Mouse (Mus musculus): ENCODE data around the gene Ces2f. TPM values are rescaled to one million over a fixed set of nuclear protein-coding genes. Genes with fewer than 3 reads are reported as not detected.

Ces2f gene
- polyA plus RNA-seq, 1 experiment from 2014 or later, result not detected

GRCm38 (mm10) chr8:104963375-104963894, 16.3 kb downstream of the Ces2f start:
- Histone ChIP-seq H3K4me2 (no peak overlapping the region), H3K27ac (ENCODE audit: poor library complexity, severe bottlenecking) (no peak overlapping the region), H3K27me3 (replicated peaks) (no peaks in the 10 kb centered on the region), H3K4me1 (replicated peaks) (no peaks in the 10 kb centered on the region), H3K36me3 (no peaks in the 10 kb centered on the region), H3K9me3 (replicated peaks) (no peaks in the 10 kb centered on the region), H3K9ac (no peak overlapping the region), H3K4me3 (no peak overlapping the region)
- WGBS, result 79% methylated on average over 4 of the region's 4 CpGs
- no peak for ATAC-seq (ENCODE audit: insufficient number of reproducible peaks, low FRiP score)

- H3K4me1 ChIP-seq (replicated peaks), result no peaks in the 10 kb centered on the region
- 79% methylated on average over 5 of the region's 5 CpGs for WGBS
- ATAC-seq (ENCODE audit: insufficient number of reproducible peaks, low FRiP score), result no peak
- H3K4me2 ChIP-seq, result no peak overlapping the region
- peaks cover 9% of the 10 kb centered on the region for H3K9me3 ChIP-seq (replicated peaks)
- H3K9ac ChIP-seq, result no peak overlapping the region
- no peak overlapping the region for H3K4me3 ChIP-seq
- H3K27me3 ChIP-seq (replicated peaks), result no peaks in the 10 kb centered on the region
- H3K36me3 ChIP-seq, result no peaks in the 10 kb centered on the region
- H3K27ac ChIP-seq (ENCODE audit: poor library complexity, severe bottlenecking), result no peak overlapping the region
Measured at GRCm38 (mm10) chr8:104984126-104984525, 37.0 kb downstream of the Ces2f start.

DNA sequence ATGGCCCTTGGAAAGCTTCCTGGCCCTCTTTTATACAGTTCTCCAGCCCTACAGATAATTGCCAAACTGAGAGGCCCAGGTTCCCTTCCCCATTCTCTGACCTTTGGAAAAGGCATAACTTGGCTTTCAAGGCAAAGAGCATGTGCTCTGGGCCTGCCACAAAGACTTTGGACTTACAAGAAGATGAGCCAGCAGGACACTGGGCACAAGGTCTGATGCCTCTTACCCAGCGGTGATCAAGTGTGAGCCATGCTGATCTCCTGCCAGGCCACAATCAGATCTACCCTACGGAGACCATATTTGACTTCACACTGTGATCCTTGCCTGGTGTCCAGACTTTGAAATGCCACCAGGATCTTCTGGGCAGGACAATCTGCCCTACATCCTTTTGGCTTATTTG, 37.8 kb downstream of the Ces2f start:
- no peak overlapping the region for H3K27ac ChIP-seq (ENCODE audit: poor library complexity, severe bottlenecking)
- H3K36me3 ChIP-seq, result no peaks in the 10 kb centered on the region
- no peak overlapping the region for H3K4me3 ChIP-seq
- ATAC-seq (ENCODE audit: insufficient number of reproducible peaks, low FRiP score), result no peak
- H3K9ac ChIP-seq, result no peak overlapping the region
- H3K4me1 ChIP-seq (replicated peaks), result no peaks in the 10 kb centered on the region
- no peak overlapping the region for H3K4me2 ChIP-seq
- peaks cover 5% of the 10 kb centered on the region for H3K9me3 ChIP-seq (replicated peaks)
- H3K27me3 ChIP-seq (replicated peaks), result no peaks in the 10 kb centered on the region
- WGBS, result 85% methylated on average over 2 of the region's 2 CpGs

DNA sequence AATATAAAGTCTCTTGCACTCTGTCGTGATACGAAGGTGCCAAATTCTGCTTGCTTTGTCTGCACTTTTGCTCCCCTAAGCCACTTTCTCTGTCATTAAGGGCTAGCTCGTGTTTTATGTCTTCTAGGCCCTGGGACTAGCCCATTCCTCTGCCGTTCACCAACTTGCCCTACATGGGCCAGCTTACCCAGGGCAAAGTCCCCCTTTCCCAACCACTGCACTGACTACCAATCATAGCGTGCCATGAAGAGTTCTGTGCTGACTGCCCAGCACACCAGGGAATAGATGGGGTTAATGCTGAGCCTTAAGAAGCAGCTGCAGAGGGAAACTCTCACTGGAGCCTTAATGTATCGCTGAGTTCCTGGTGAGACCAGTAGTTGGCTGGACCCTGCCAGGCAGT, 51.0 kb downstream of the Ces2f start:
- H3K4me1 ChIP-seq (replicated peaks), result no peaks in the 10 kb centered on the region
- no peak for ATAC-seq (ENCODE audit: insufficient number of reproducible peaks, low FRiP score)
- WGBS, result 77% methylated on average over 6 of the region's 6 CpGs

GRCm38 (mm10) chr8:104999183-104999582, 52.0 kb downstream of the Ces2f start:
- ATAC-seq (ENCODE audit: insufficient number of reproducible peaks, low FRiP score), result no peak
- H3K9ac ChIP-seq, result no peak overlapping the region
- WGBS, result 75% methylated on average over 6 of the region's 6 CpGs

More for the DNA sequence above, 51.0 kb downstream of the Ces2f start:
- Histone ChIP-seq H3K9me3 (replicated peaks) (peaks cover 9% of the 10 kb centered on the region; the same call in 1 of the 2 replicates), H3K36me3 (no peaks in the 10 kb centered on the region), H3K4me2 (no peak overlapping the region), H3K27ac (ENCODE audit: poor library complexity, severe bottlenecking) (no peak overlapping the region), H3K9ac (no peak overlapping the region), H3K4me3 (no peak overlapping the region), H3K27me3 (replicated peaks) (no peaks in the 10 kb centered on the region)

DNA sequence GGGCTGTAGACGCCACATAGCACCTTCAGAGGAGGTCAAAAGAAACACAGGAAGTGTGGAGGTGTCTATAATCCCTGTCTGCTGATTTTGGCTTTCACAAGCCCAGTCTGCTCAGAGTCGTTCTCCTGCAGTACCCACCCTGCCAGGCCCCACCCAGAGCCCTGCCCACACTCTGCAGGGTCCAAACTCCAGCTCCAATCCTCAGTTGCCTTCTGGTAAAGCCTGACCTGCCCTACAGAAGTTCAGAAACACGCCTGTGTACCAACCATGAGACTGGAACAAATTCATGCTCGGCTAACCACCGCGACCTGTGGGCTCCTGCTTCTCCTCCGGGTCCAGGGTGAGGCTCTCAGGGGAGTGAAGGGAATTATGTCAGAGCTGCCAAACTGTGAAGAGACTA, 53.4 kb downstream of the Ces2f start, which contains the start of gene Ces2h:
Ces2h (plus strand) TSS at position 268 of the 400 bp plus-strand sequence.
- 74% methylated on average over 7 of the region's 7 CpGs for WGBS
- no peak for ATAC-seq (ENCODE audit: insufficient number of reproducible peaks, low FRiP score)
- Histone ChIP-seq H3K4me2 (no peak within 1 kb of the TSS), H3K27me3 (replicated peaks) (no peaks in the 10 kb centered on the region), H3K9me3 (replicated peaks) (peaks cover 9% of the 10 kb centered on the region; the same call in 1 of the 2 replicates), H3K4me1 (replicated peaks) (no peaks in the 10 kb centered on the region), H3K36me3 (no peaks in the 10 kb centered on the region), H3K27ac (ENCODE audit: poor library complexity, severe bottlenecking) (no peak within 1 kb of the TSS), H3K9ac (no peak within 1 kb of the TSS), H3K4me3 (no peak within 1 kb of the TSS)

More at GRCm38 (mm10) chr8:104999183-104999582, 52.0 kb downstream of the Ces2f start:
- Histone ChIP-seq H3K27ac (ENCODE audit: poor library complexity, severe bottlenecking) (no peak overlapping the region), H3K36me3 (no peaks in the 10 kb centered on the region), H3K27me3 (replicated peaks) (no peaks in the 10 kb centered on the region), H3K4me2 (no peak overlapping the region), H3K9me3 (replicated peaks) (peaks cover 9% of the 10 kb centered on the region; the same call in 1 of the 2 replicates), H3K4me1 (replicated peaks) (no peaks in the 10 kb centered on the region), H3K4me3 (no peak overlapping the region)

Other genes with a start within 250 kb of the Ces2f start
- not detected in 2 replicates for gene Ces2a, start 213.4 kb upstream of the Ces2f start, polyA plus RNA-seq (2016; fragmentation: Nextera tagmentation; extraction: Ambion mirVana)
- not detected in 2 replicates for gene Ces2b, start 115.8 kb upstream of the Ces2f start, polyA plus RNA-seq (2016; fragmentation: Nextera tagmentation; extraction: Ambion mirVana)
- not detected in 2 replicates for gene Ces2c, start 100.3 kb upstream of the Ces2f start, polyA plus RNA-seq (2016; fragmentation: Nextera tagmentation; extraction: Ambion mirVana)
- gene Ces2e, start 21.1 kb upstream of the Ces2f start, polyA plus RNA-seq (2016; fragmentation: Nextera tagmentation; extraction: Ambion mirVana), result not detected in 2 replicates
- 1.0 and 1.4 TPM in 2 replicates for gene Ces2g, start 14.4 kb downstream of the Ces2f start, polyA plus RNA-seq (2016; fragmentation: Nextera tagmentation; extraction: Ambion mirVana)
- not detected in 2 replicates for gene Ces2h, start 53.5 kb downstream of the Ces2f start, polyA plus RNA-seq (2016; fragmentation: Nextera tagmentation; extraction: Ambion mirVana)
- not detected in 2 replicates for gene Ces3a, start 101.2 kb downstream of the Ces2f start, polyA plus RNA-seq (2016; fragmentation: Nextera tagmentation; extraction: Ambion mirVana)
- gene Ces3b, start 136.4 kb downstream of the Ces2f start, polyA plus RNA-seq (2016; fragmentation: Nextera tagmentation; extraction: Ambion mirVana), result not detected in 2 replicates
- not detected in 2 replicates for gene Ces4a, start 184.4 kb downstream of the Ces2f start, polyA plus RNA-seq (2016; fragmentation: Nextera tagmentation; extraction: Ambion mirVana)
- gene Cbfb, start 223.3 kb downstream of the Ces2f start, polyA plus RNA-seq (2016; fragmentation: Nextera tagmentation; extraction: Ambion mirVana), result 65.3 and 67.9 TPM in 2 replicates

All from heart, embryonic 12.5 days (tissue).